Mouse (Mus musculus): ENCODE results near the gene Cldn13. TPM values are rescaled to one million over a fixed set of nuclear protein-coding genes. Genes with fewer than 3 reads are reported as not detected.
A peak's percentile ranks its signal among the peaks of the same experiment; 100 is the strongest.

Cldn13 gene
- polyA plus RNA-seq, 1 experiment from 2014 or later, result 0.23 TPM

DNA sequence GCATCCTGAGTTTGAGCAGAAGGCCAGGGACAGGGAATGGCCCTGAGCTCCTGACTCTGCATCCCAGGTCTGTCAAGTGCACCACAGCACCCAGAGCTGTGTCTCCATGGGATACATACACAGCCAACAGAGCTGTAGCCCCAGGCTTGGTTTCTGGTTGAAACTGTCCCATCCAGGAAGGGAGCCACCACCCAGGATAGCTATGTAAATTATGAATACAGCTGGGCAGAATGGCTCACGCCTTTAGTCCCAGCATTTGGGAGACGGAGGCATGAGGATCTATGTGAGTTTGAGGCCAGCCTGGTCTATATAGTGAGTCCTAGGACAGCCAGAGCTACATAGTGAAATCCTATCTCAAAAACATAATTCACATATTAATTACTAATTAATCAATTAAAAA lies 14.7 kb upstream of the Cldn13 start:
- Histone ChIP-seq H3K36me3 (ENCODE audit: control insufficient read depth, insufficient read depth, low read length) (no peaks in the 10 kb centered on the region), H3K9ac (ENCODE audit: low read length) (no peak overlapping the region), H3K4me3 (ENCODE audit: low read depth, low read length) (no peak overlapping the region), H3K9me3 (ENCODE audit: control insufficient read depth, low read length) (no peaks in the 10 kb centered on the region), H3K4me1 (replicated peaks; ENCODE audit: control insufficient read depth, insufficient read depth, low read length) (0 out of 2 replicates have a peak, but pooled peaks cover 7% of the 10 kb centered on the region), H3K27me3 (replicated peaks; ENCODE audit: control insufficient read depth, insufficient read depth, low read length) (no peaks in the 10 kb centered on the region), H3K27ac (ENCODE audit: low read depth) (no peak overlapping the region), H3K4me2 (ENCODE audit: low read length) (no peak overlapping the region)
- ATAC-seq (replicated peaks; ENCODE audit: low FRiP score, low TSS enrichment, low read depth) (no peak), DNase-seq (ENCODE audit: low spot score) (no peak)
- 81% methylated on average over 2 of the region's 2 CpGs for WGBS

DNA sequence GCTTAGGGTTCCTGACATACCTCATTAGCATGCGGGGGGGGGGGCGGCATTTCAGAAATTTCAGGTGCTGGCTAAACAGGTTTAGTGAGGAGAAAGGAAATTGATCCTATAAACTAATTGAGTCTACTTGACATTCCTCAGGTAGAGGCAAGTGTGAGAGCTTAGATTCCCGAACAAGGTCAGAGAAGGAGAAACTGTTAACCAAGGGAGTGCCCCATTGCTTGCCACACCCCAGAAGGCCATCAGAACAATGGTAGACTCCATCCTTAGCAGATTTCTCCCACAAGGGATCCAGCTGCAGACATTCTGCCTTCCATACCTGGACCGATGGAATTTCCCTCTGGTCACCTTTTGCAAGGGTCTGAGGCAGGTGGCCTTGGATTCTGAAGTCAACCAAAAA lies 11.4 kb upstream of the Cldn13 start:
- Histone ChIP-seq H3K4me2 (ENCODE audit: low read length) (no peak overlapping the region), H3K9ac (ENCODE audit: low read length) (no peak overlapping the region), H3K27ac (ENCODE audit: low read depth) (no peak overlapping the region), H3K27me3 (replicated peaks; ENCODE audit: control insufficient read depth, insufficient read depth, low read length) (no peaks in the 10 kb centered on the region), H3K4me3 (ENCODE audit: low read depth, low read length) (no peak overlapping the region), H3K36me3 (ENCODE audit: control insufficient read depth, insufficient read depth, low read length) (no peaks in the 10 kb centered on the region), H3K4me1 (replicated peaks; ENCODE audit: control insufficient read depth, insufficient read depth, low read length) (0 out of 2 replicates have a peak, but pooled peaks cover 3% of the 10 kb centered on the region), H3K9me3 (ENCODE audit: control insufficient read depth, low read length) (no peaks in the 10 kb centered on the region)
- 74% methylated on average over 4 of the region's 4 CpGs for WGBS
- DNase-seq (ENCODE audit: low spot score), result no peak
- no peak for ATAC-seq (replicated peaks; ENCODE audit: low FRiP score, low TSS enrichment, low read depth)

DNA sequence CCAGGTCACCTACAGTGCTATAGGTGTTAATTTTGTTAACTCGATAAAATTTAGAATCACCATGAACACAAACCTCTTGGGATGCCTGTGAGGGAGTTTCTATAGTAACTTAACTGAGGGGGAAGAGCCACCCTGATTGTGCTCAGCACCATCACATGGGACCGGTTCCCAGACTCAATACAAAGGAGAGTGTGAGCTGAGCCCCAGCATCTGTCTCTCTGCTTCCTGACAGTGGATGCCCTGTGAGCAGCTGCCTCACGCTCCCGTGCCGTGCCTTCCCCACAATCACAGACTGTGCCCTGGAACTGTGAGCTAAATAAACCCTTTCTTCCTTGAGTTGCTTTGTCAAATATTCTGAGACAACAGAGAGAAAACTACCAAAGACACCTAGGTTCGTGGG lies 7.8 kb upstream of the Cldn13 start:
- H3K9me3 ChIP-seq (ENCODE audit: control insufficient read depth, low read length), result no peaks in the 10 kb centered on the region
- no peak for DNase-seq (ENCODE audit: low spot score)
- H3K4me3 ChIP-seq (ENCODE audit: low read depth, low read length), result no peak overlapping the region
- no peak overlapping the region for H3K4me2 ChIP-seq (ENCODE audit: low read length)
- ATAC-seq (replicated peaks; ENCODE audit: low FRiP score, low TSS enrichment, low read depth), result no peak
- no peaks in the 10 kb centered on the region for H3K36me3 ChIP-seq (ENCODE audit: control insufficient read depth, insufficient read depth, low read length)
- 64% methylated on average over 6 of the region's 6 CpGs for WGBS
- H3K9ac ChIP-seq (ENCODE audit: low read length), result no peak overlapping the region
- no peak overlapping the region for H3K27ac ChIP-seq (ENCODE audit: low read depth)
- no peaks in the 10 kb centered on the region for H3K27me3 ChIP-seq (replicated peaks; ENCODE audit: control insufficient read depth, insufficient read depth, low read length)
- H3K4me1 ChIP-seq (replicated peaks; ENCODE audit: control insufficient read depth, insufficient read depth, low read length), result no peaks in the 10 kb centered on the region

DNA sequence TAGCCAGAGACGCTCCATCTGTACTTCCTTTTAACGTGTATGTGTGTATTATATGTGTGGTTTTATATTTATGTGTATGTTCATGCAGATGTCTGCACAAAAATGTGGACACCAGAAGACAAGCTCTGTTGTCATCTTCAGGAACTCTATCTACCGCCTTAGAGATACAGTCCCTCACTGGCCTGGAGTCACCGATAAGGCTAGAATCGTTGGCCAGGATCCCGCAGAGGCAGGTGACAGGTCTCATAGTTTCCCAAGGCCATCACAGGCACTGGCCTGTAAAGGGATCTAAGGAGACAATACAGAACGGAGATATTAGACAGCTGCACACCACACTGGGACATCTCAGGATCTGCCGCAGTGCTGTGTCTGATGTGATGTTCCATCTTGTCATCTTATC lies 5.8 kb upstream of the Cldn13 start:
- Histone ChIP-seq H3K9me3 (ENCODE audit: control insufficient read depth, low read length) (0 out of 2 replicates have a peak, but pooled peaks cover 3% of the 10 kb centered on the region), H3K4me1 (replicated peaks; ENCODE audit: control insufficient read depth, insufficient read depth, low read length) (no peaks in the 10 kb centered on the region), H3K4me2 (ENCODE audit: low read length) (no peak overlapping the region), H3K9ac (ENCODE audit: low read length) (no peak overlapping the region), H3K4me3 (ENCODE audit: low read depth, low read length) (no peak overlapping the region), H3K36me3 (ENCODE audit: control insufficient read depth, insufficient read depth, low read length) (no peaks in the 10 kb centered on the region), H3K27me3 (replicated peaks; ENCODE audit: control insufficient read depth, insufficient read depth, low read length) (no peaks in the 10 kb centered on the region), H3K27ac (ENCODE audit: low read depth) (no peak overlapping the region)
- DNase-seq (ENCODE audit: low spot score) (no peak), ATAC-seq (replicated peaks; ENCODE audit: low FRiP score, low TSS enrichment, low read depth) (no peak)
- 84% methylated on average over 8 of the region's 8 CpGs for WGBS

DNA sequence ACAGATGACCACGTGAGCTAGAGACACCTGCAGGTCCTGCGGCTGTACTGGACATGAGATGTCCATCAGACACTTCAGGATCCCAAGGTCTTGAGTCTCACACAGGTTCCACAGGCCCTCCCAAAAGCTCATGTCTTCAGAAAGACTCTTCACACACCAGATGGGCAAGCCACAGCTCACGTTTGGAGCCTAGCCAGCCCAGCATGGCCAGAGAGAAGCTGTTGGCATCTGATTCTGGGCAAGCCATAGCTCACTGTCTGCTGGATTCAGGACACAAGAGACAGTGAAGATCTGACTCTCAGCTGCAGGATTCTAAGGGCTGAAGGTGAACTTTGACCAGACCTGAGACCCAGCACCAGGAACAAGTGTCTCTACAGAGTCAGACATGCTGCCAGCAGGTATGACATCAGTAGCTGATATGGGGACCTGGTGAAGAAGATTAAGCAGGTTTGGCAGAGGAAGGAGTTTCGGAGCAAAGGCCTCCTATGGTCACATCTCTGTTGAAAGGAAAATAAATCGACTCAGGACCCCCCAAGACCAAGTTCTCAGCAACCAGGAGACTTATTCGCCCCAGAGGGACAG lies 4.9 kb upstream of the Cldn13 start:
- Histone ChIP-seq H3K4me3 (ENCODE audit: low read depth, low read length) (no peak overlapping the region), H3K4me2 (ENCODE audit: low read length) (no peak overlapping the region), H3K27me3 (replicated peaks; ENCODE audit: control insufficient read depth, insufficient read depth, low read length) (no peaks in the 10 kb centered on the region), H3K9me3 (ENCODE audit: control insufficient read depth, low read length) (0 out of 2 replicates have a peak, but pooled peaks cover 3% of the 10 kb centered on the region), H3K9ac (ENCODE audit: low read length) (no peak overlapping the region), H3K27ac (ENCODE audit: low read depth) (no peak overlapping the region), H3K36me3 (ENCODE audit: control insufficient read depth, insufficient read depth, low read length) (no peaks in the 10 kb centered on the region), H3K4me1 (replicated peaks; ENCODE audit: control insufficient read depth, insufficient read depth, low read length) (no peaks in the 10 kb centered on the region)
- 76% methylated on average over 6 of the region's 6 CpGs for WGBS
- no peak for ATAC-seq (replicated peaks; ENCODE audit: low FRiP score, low TSS enrichment, low read depth)
- no peak for DNase-seq (ENCODE audit: low spot score)

DNA sequence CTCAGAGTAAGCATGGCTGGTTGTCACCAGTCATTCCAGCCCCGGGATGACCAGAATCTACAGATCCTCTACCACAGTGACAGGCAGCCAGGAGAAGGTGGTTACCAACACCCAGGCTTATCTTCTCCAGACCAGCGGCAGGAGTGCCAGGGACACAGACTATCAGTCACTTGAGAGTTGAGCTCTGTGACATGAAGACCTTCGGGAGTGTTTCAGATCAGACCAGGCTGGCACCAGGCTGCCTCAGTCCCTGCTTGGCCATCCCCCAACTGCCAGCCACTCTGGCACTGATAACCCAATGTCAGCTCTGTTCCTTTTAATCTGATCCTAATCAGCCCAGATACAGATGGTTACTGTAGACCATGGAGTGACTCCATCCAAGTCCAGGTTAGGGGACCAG lies 3.8 kb upstream of the Cldn13 start:
- H3K27me3 ChIP-seq (replicated peaks; ENCODE audit: control insufficient read depth, insufficient read depth, low read length), result no peaks in the 10 kb centered on the region
- H3K27ac ChIP-seq (ENCODE audit: low read depth), result no peak overlapping the region
- no peak overlapping the region for H3K9ac ChIP-seq (ENCODE audit: low read length)
- DNase-seq (ENCODE audit: low spot score) (no peak), ATAC-seq (replicated peaks; ENCODE audit: low FRiP score, low TSS enrichment, low read depth) (no peak)
- no peak overlapping the region for H3K4me2 ChIP-seq (ENCODE audit: low read length)
- WGBS, result 83% methylated on average over 3 of the region's 3 CpGs
- 0 out of 2 replicates have a peak, but pooled peaks cover 3% of the 10 kb centered on the region for H3K9me3 ChIP-seq (ENCODE audit: control insufficient read depth, low read length)
- no peaks in the 10 kb centered on the region for H3K4me1 ChIP-seq (replicated peaks; ENCODE audit: control insufficient read depth, insufficient read depth, low read length)
- H3K4me3 ChIP-seq (ENCODE audit: low read depth, low read length), result no peak overlapping the region
- no peaks in the 10 kb centered on the region for H3K36me3 ChIP-seq (ENCODE audit: control insufficient read depth, insufficient read depth, low read length)

DNA sequence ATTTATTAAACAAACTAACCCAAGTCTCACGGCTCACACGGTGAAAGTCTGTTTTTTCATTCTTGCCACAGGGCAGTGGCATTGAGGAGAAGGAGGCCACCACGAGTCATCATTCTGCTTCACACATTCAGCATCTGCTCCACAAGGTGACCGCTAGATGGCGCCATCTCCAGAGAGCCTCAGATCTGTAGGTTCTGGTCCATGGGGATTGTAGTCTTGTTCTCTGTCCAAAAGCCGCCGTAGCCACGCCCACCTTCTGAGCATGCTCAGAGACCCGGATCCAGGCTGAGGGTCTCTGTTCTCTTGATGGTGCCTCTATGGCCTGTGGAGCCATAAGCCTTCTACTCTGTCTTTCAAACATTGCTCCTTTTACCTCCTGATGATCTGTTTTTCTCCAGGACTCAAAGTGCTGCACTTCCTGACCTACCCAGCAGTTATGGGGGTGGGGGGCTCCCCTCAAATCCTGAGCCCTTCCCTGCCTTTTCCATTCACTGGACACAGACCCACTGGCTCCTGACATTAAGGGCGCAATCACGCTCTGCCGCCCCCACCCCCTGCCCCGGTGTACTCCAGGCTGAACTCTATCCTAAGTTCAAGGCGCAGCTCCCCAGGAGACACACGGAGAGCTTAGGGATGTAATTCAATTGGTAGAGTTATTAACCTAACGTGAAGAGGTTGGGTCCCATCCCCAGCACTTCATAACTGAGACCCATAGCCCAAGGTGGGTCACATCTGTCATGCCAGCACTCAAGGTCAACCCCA lies 2.9 kb upstream of the Cldn13 start:
- ATAC-seq (replicated peaks; ENCODE audit: low FRiP score, low TSS enrichment, low read depth), result no peak
- Histone ChIP-seq H3K9ac (ENCODE audit: low read length) (no peak overlapping the region), H3K4me3 (ENCODE audit: low read depth, low read length) (no peak overlapping the region), H3K9me3 (ENCODE audit: control insufficient read depth, low read length) (0 out of 2 replicates have a peak, but pooled peaks cover 3% of the 10 kb centered on the region), H3K4me1 (replicated peaks; ENCODE audit: control insufficient read depth, insufficient read depth, low read length) (no peaks in the 10 kb centered on the region), H3K27ac (ENCODE audit: low read depth) (no peak overlapping the region), H3K27me3 (replicated peaks; ENCODE audit: control insufficient read depth, insufficient read depth, low read length) (no peaks in the 10 kb centered on the region), H3K4me2 (ENCODE audit: low read length) (no peak overlapping the region), H3K36me3 (ENCODE audit: control insufficient read depth, insufficient read depth, low read length) (no peaks in the 10 kb centered on the region)
- DNase-seq (ENCODE audit: low spot score), result peak; percentile 67
- WGBS, result 50% methylated on average over 16 of the region's 16 CpGs

DNA sequence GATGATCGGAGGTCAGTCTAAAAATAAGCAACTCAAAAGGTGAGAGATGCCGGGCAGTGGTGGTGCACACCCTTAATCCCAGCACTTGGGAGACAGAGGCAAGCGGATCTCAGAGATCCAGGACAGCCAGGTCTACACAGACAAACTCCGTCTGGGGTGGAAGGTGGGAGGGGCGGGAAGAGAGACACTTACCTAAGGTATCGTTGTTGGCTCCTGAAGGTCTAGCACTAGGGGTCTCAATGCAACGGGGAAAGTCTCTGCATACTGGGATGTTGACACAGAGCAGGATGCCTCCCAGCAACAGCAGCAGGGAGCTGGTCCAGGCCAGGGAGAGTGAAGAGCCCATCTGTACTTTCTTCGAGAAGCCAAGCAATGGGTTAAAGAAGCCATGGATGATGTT lies 816 bp downstream of the Cldn13 start:
- WGBS, result 73% methylated on average over 8 of the region's 8 CpGs
- Histone ChIP-seq H3K9ac (ENCODE audit: low read length) (no peak overlapping the region), H3K27me3 (replicated peaks; ENCODE audit: control insufficient read depth, insufficient read depth, low read length) (no peaks in the 10 kb centered on the region), H3K27ac (ENCODE audit: low read depth) (no peak overlapping the region), H3K4me3 (ENCODE audit: low read depth, low read length) (no peak overlapping the region), H3K4me1 (replicated peaks; ENCODE audit: control insufficient read depth, insufficient read depth, low read length) (no peaks in the 10 kb centered on the region), H3K36me3 (ENCODE audit: control insufficient read depth, insufficient read depth, low read length) (no peaks in the 10 kb centered on the region), H3K9me3 (ENCODE audit: control insufficient read depth, low read length) (0 out of 2 replicates have a peak, but pooled peaks cover 3% of the 10 kb centered on the region), H3K4me2 (ENCODE audit: low read length) (no peak overlapping the region)
- ATAC-seq (replicated peaks; ENCODE audit: low FRiP score, low TSS enrichment, low read depth), result no peak
- DNase-seq (ENCODE audit: low spot score), result no peak

DNA sequence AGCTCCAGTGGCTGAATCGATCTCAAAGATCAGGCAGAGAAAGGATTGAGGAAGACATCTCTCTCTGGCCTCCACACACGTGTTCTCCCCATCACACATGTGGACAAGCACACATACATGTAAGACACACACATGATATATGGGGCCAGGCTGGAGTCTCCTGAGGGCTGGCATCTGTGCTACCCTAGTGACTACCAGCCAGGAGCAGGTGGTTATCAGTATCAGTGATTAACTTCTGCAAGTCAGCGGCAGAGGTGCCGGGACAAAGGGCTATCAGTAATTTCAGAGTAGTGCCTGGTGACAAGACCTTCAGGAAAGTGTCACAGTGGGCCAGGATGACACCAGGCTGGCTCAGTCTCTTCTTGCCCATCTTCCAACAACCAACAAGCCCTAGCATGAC lies 1.6 kb downstream of the Cldn13 start:
- no peaks in the 10 kb centered on the region for H3K27me3 ChIP-seq (replicated peaks; ENCODE audit: control insufficient read depth, insufficient read depth, low read length)
- H3K4me3 ChIP-seq (ENCODE audit: low read depth, low read length), result no peak overlapping the region
- no peak overlapping the region for H3K4me2 ChIP-seq (ENCODE audit: low read length)
- 0 out of 2 replicates have a peak, but pooled peaks cover 3% of the 10 kb centered on the region for H3K9me3 ChIP-seq (ENCODE audit: control insufficient read depth, low read length)
- DNase-seq (ENCODE audit: low spot score) (no peak), ATAC-seq (replicated peaks; ENCODE audit: low FRiP score, low TSS enrichment, low read depth) (no peak)
- no peaks in the 10 kb centered on the region for H3K4me1 ChIP-seq (replicated peaks; ENCODE audit: control insufficient read depth, insufficient read depth, low read length)
- 77% methylated on average over 4 of the region's 4 CpGs for WGBS
- H3K27ac ChIP-seq (ENCODE audit: low read depth), result no peak overlapping the region
- H3K9ac ChIP-seq (ENCODE audit: low read length), result no peak overlapping the region
- no peaks in the 10 kb centered on the region for H3K36me3 ChIP-seq (ENCODE audit: control insufficient read depth, insufficient read depth, low read length)

All from intestine, embryonic 14.5 days (tissue).